Mouse (Mus musculus): ENCODE results near the gene Tex52. TPM values are rescaled to one million over a fixed set of nuclear protein-coding genes. Genes with fewer than 3 reads are reported as not detected.

The Tex52 gene
- total and polyA plus RNA-seq, 3 experiments, result 0.07 TPM; not detected in 2

DNA sequence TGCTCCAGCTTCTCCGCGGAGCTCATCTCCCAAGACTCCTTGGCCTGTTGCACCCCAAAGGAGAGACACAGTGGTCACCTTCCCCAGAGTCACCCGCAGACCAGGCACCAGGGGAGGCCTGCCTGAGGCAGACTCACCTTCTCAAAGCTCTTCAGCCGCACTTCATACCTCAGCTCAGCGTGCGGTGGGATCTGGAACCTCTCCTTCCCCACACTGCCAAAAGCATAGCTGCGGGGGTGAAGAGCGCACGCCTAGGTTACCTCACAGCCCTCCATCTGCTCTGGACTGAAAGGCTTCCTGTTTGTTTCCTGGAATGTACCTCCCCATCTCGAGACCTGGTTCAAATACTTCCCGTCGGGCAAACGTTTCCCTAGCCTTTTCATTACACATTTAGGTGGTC, 58.3 kb downstream of the Tex52 start:
- DNase-seq (ENCODE audit: low read depth, low spot score), result no peak
- H3K27ac ChIP-seq (ENCODE audit: control insufficient read depth, low read depth, low read length), result no peak overlapping the region
- no peak overlapping the region for H3K9ac ChIP-seq (ENCODE audit: control insufficient read depth, low read depth, low read length, poor library complexity, severe bottlenecking)
- no peaks in the 10 kb centered on the region; the same call in 1 of the 2 replicates for H3K9me3 ChIP-seq (replicated peaks; ENCODE audit: insufficient read depth, low read length)
- H3K4me3 ChIP-seq (ENCODE audit: control insufficient read depth in 1 of 2, insufficient read depth in 1 of 2, low read depth in 2 of 2, low read length in 2 of 2), result no peak overlapping the region
- H3K4me1 ChIP-seq (ENCODE audit: control insufficient read depth in 1 of 2, insufficient read depth in 2 of 2, low read length in 2 of 2), result peaks cover 23 to 37% of the 10 kb centered on the region in 2 experiments
- no peak for TF ChIP-seq TBP (IDR thresholded peaks at IDR 0.05; ENCODE audit: low read depth, low read length)
- no peak for TF ChIP-seq E2F4 (IDR thresholded peaks at IDR 0.05; ENCODE audit: borderline replicate concordance, low read depth, low read length)
- no peak for TF ChIP-seq TCF12 (IDR thresholded peaks at IDR 0.05; ENCODE audit: low read depth, low read length)
- TF ChIP-seq RCOR1 (IDR thresholded peaks at IDR 0.05; ENCODE audit: low read depth, low read length), result no peak
- peaks cover 30 to 39% of the 10 kb centered on the region in 2 experiments for H3K36me3 ChIP-seq (ENCODE audit: control insufficient read depth in 1 of 2, insufficient read depth in 2 of 2, low read length in 2 of 2)
- peaks cover 19% of the 10 kb centered on the region for H3K79me2 ChIP-seq (ENCODE audit: control insufficient read depth, insufficient read depth, low read length, poor library complexity)
- H3K27me3 ChIP-seq (ENCODE audit: control insufficient read depth in 1 of 2, insufficient read depth in 2 of 2, low read length in 2 of 2), result no peaks in the 10 kb centered on the region

Other genes starting within 250 kb of the Tex52 start
- 0.08 TPM in 1 of 2 replicates, not detected in the other for gene Tspan9, start 231.9 kb upstream of the Tex52 start, total RNA-seq (2012; rRNA removed)
- gene Tspan9, start 231.9 kb upstream of the Tex52 start, polyA plus RNA-seq (2012; ENCODE audit: insufficient read depth in 1 of 2, insufficient read length in 2 of 2, low read depth in 1 of 2, low replicate concordance in 2 of 2, missing spikeins in 1 of 2), result 1 to 10 TPM in 1 of 2 experiments, not detected in 1; 3.4 TPM
- not detected in 2 replicates for gene Tead4, start 74.6 kb upstream of the Tex52 start, total RNA-seq (2012; rRNA removed)
- not detected for gene Tead4, start 74.6 kb upstream of the Tex52 start, polyA plus RNA-seq (2012; ENCODE audit: insufficient read depth in 1 of 2, insufficient read length in 2 of 2, low read depth in 1 of 2, low replicate concordance in 2 of 2, missing spikeins in 1 of 2)
- gene Tulp3, start 19.6 kb upstream of the Tex52 start, total RNA-seq (2012; rRNA removed), result 5.3 and 5.7 TPM in 2 replicates
- 10 to 100 TPM in 1 of 2 experiments, not detected in 1; 19.2 TPM for gene Tulp3, start 19.6 kb upstream of the Tex52 start, polyA plus RNA-seq (2012; ENCODE audit: insufficient read depth in 1 of 2, insufficient read length in 2 of 2, low read depth in 1 of 2, low replicate concordance in 2 of 2, missing spikeins in 1 of 2)
- 40.1 and 46.8 TPM in 2 replicates for gene Rhno1, start 12.5 kb upstream of the Tex52 start, total RNA-seq (2012; rRNA removed)
- gene Rhno1, start 12.5 kb upstream of the Tex52 start, polyA plus RNA-seq (2012; ENCODE audit: insufficient read depth in 1 of 2, insufficient read length in 2 of 2, low read depth in 1 of 2, low replicate concordance in 2 of 2, missing spikeins in 1 of 2), result 100 to 1,000 TPM in 1 of 2 experiments, 10 to 100 TPM in 1; 88.1 to 137 TPM
- gene Foxm1, start 12.5 kb upstream of the Tex52 start, total RNA-seq (2012; rRNA removed), result 13.7 and 14.7 TPM in 2 replicates
- gene Foxm1, start 12.5 kb upstream of the Tex52 start, polyA plus RNA-seq (2012; ENCODE audit: insufficient read depth in 1 of 2, insufficient read length in 2 of 2, low read depth in 1 of 2, low replicate concordance in 2 of 2, missing spikeins in 1 of 2), result 10 to 100 TPM; 31.1 to 61.9 TPM
- gene Gm44596, start within 50 bp of the Tex52 start, total RNA-seq (2012; rRNA removed), result not detected in 2 replicates
- not detected for gene Gm44596, start within 50 bp of the Tex52 start, polyA plus RNA-seq (2012; ENCODE audit: insufficient read depth in 1 of 2, insufficient read length in 2 of 2, low read depth in 1 of 2, low replicate concordance in 2 of 2, missing spikeins in 1 of 2)
- gene Nrip2, start 23.8 kb downstream of the Tex52 start, total RNA-seq (2012; rRNA removed), result 0.04 TPM in 1 of 2 replicates, not detected in the other
- under 1 TPM in 1 of 2 experiments, not detected in 1; 0.86 TPM for gene Nrip2, start 23.8 kb downstream of the Tex52 start, polyA plus RNA-seq (2012; ENCODE audit: insufficient read depth in 1 of 2, insufficient read length in 2 of 2, low read depth in 1 of 2, low replicate concordance in 2 of 2, missing spikeins in 1 of 2)
- gene Itfg2, start 49.5 kb downstream of the Tex52 start, total RNA-seq (2012; rRNA removed), result 16.6 and 17.8 TPM in 2 replicates
- 10 to 100 TPM in 1 of 2 experiments, not detected in 1; 44.8 TPM for gene Itfg2, start 49.5 kb downstream of the Tex52 start, polyA plus RNA-seq (2012; ENCODE audit: insufficient read depth in 1 of 2, insufficient read length in 2 of 2, low read depth in 1 of 2, low replicate concordance in 2 of 2, missing spikeins in 1 of 2)
- 332 and 333 TPM in 2 replicates for gene Fkbp4, start 63.2 kb downstream of the Tex52 start, total RNA-seq (2012; rRNA removed)
- 100 to 1,000 TPM; 426 to 934 TPM for gene Fkbp4, start 63.2 kb downstream of the Tex52 start, polyA plus RNA-seq (2012; ENCODE audit: insufficient read depth in 1 of 2, insufficient read length in 2 of 2, low read depth in 1 of 2, low replicate concordance in 2 of 2, missing spikeins in 1 of 2)
- gene Pzp, start 151.3 kb downstream of the Tex52 start, total RNA-seq (2012; rRNA removed), result not detected in 2 replicates
- gene Pzp, start 151.3 kb downstream of the Tex52 start, polyA plus RNA-seq (2012; ENCODE audit: insufficient read depth in 1 of 2, insufficient read length in 2 of 2, low read depth in 1 of 2, low replicate concordance in 2 of 2, missing spikeins in 1 of 2), result not detected
- 0.08 and 0.10 TPM in 2 replicates for gene A2ml1, start 206.2 kb downstream of the Tex52 start, total RNA-seq (2012; rRNA removed)
- under 1 TPM in 1 of 2 experiments, not detected in 1; 0.25 TPM for gene A2ml1, start 206.2 kb downstream of the Tex52 start, polyA plus RNA-seq (2012; ENCODE audit: insufficient read depth in 1 of 2, insufficient read length in 2 of 2, low read depth in 1 of 2, low replicate concordance in 2 of 2, missing spikeins in 1 of 2)
- not detected in 2 replicates for gene Klrb1a, start 248.1 kb downstream of the Tex52 start, total RNA-seq (2012; rRNA removed)
- not detected for gene Klrb1a, start 248.1 kb downstream of the Tex52 start, polyA plus RNA-seq (2012; ENCODE audit: insufficient read depth in 1 of 2, insufficient read length in 2 of 2, low read depth in 1 of 2, low replicate concordance in 2 of 2, missing spikeins in 1 of 2)